Mouse (Mus musculus) left cerebral cortex, postnatal 4 days (tissue): ENCODE results near the gene Tmem89. TPM values are rescaled to one million over a fixed set of nuclear protein-coding genes. Genes with fewer than 3 reads are reported as not detected.

Experiments used
- total RNA-seq, 2 experiments: library from RNA; stranded (reverse); gene quantifications; 2 replicates each; pipeline ENCODE4 v1.2.3; 2021

The Tmem89 gene
- total RNA-seq, 2 experiments from 2014 or later = 0.38 TPM; not detected in 1

Other genes starting within 250 kb of the Tmem89 start
- gene Prkar2a, start 225.3 kb upstream of the Tmem89 start, total RNA-seq = 10 to 100 TPM; 78.5 to 78.7 TPM
- gene Ip6k2, start 130.8 kb upstream of the Tmem89 start, total RNA-seq = 100 to 1,000 TPM; 188 to 206 TPM
- 10 to 100 TPM; 28.9 to 35.9 TPM for gene Nckipsd, start 106.3 kb upstream of the Tmem89 start, total RNA-seq
- 100 to 1,000 TPM; 103 to 112 TPM for gene Celsr3, start 88.3 kb upstream of the Tmem89 start, total RNA-seq
- gene Slc26a6, start 61.3 kb upstream of the Tmem89 start, total RNA-seq = 10 to 100 TPM; 22.8 to 27.4 TPM
- gene Uqcrc1, start 22.0 kb downstream of the Tmem89 start, total RNA-seq = 100 to 1,000 TPM; 292 to 300 TPM
- 1 to 10 TPM; 6.2 to 8.1 TPM for gene Col7a1, start 39.0 kb downstream of the Tmem89 start, total RNA-seq
- gene Ucn2, start 71.4 kb downstream of the Tmem89 start, total RNA-seq = under 1 TPM in 1 of 2 experiments, not detected in 1; 0.78 TPM
- gene Pfkfb4, start 77.2 kb downstream of the Tmem89 start, total RNA-seq = 10 to 100 TPM; 25.5 to 25.8 TPM
- gene Shisa5, start 123.9 kb downstream of the Tmem89 start, total RNA-seq = 10 to 100 TPM; 48.3 to 54.7 TPM
- gene Trex1, start 145.1 kb downstream of the Tmem89 start, total RNA-seq = 10 to 100 TPM; 14.8 to 15.1 TPM
- gene Atrip, start 159.5 kb downstream of the Tmem89 start, total RNA-seq = 10 to 100 TPM; 33.4 to 37.4 TPM
- 1 to 10 TPM; 7.9 to 8.4 TPM for gene Ccdc51, start 167.9 kb downstream of the Tmem89 start, total RNA-seq
- gene Tma7, start 168.0 kb downstream of the Tmem89 start, total RNA-seq = 100 to 1,000 TPM; 385 to 398 TPM
- 100 to 1,000 TPM in 1 of 2 experiments, 10 to 100 TPM in 1; 90.0 to 105 TPM for gene Plxnb1, start 180.8 kb downstream of the Tmem89 start, total RNA-seq
- not detected for gene Fbxw21, start 247.4 kb downstream of the Tmem89 start, total RNA-seq